Mouse (Mus musculus) cerebellum, postnatal 14 days (tissue): Measurements from ENCODE around the gene Acsbg1.
"Not testable (repeated sequence)": the region's sequence is repeated elsewhere in the genome, so short reads cannot be mapped to it uniquely, and the experiment has no call there.

Source experiments
- DNase-seq, 2 experiments: peaks; one replicate each; pipeline ENCODE4 v3.0.0; 2021; ENCODE audit warnings: mixed read lengths in 2 of 2

The Acsbg1 gene

GRCm38 (mm10) chr9:54604886-54605285 lies 56.8 kb downstream of the Acsbg1 start:
- peak; percentile 72 to 90 for DNase-seq

GRCm38 (mm10) chr9:54604131-54604654 lies 57.5 kb downstream of the Acsbg1 start:
- no peak for DNase-seq

GRCm38 (mm10) chr9:54602916-54603315 lies 58.8 kb downstream of the Acsbg1 start:
- no peak for DNase-seq

GRCm38 (mm10) chr9:54602386-54602785 lies 59.3 kb downstream of the Acsbg1 start:
- DNase-seq, result no peak

GRCm38 (mm10) chr9:54596752-54597465 lies 64.8 kb downstream of the Acsbg1 start:
- no peak for DNase-seq

- DNase-seq, result not testable (repeated sequence)
Measured at GRCm38 (mm10) chr9:54593652-54594051, 68.0 kb downstream of the Acsbg1 start.

GRCm38 (mm10) chr9:54587863-54588262 lies 73.8 kb downstream of the Acsbg1 start:
- DNase-seq, result no peak

GRCm38 (mm10) chr9:54586199-54587061 lies 75.2 kb downstream of the Acsbg1 start, which contains the start of gene Idh3a:
Gene Idh3a, plus strand, starts transcription at chr9:54586334.
- DNase-seq, result peak; percentile 99

- DNase-seq, result no peak
Measured at GRCm38 (mm10) chr9:54585839-54586198, 75.9 kb downstream of the Acsbg1 start.

- DNase-seq, result not testable (repeated sequence)
Measured at GRCm38 (mm10) chr9:54584127-54584526, 77.5 kb downstream of the Acsbg1 start.

GRCm38 (mm10) chr9:54583712-54584111 lies 78.0 kb downstream of the Acsbg1 start:
- DNase-seq, result no peak

- no peak for DNase-seq
Measured at GRCm38 (mm10) chr9:54571130-54571839, 90.4 kb downstream of the Acsbg1 start.

GRCm38 (mm10) chr9:54568732-54569131 lies 92.9 kb downstream of the Acsbg1 start:
- DNase-seq, result no peak

GRCm38 (mm10) chr9:54566958-54567357 lies 94.7 kb downstream of the Acsbg1 start:
- no peak for DNase-seq

GRCm38 (mm10) chr9:54560831-54561601 lies 100.7 kb downstream of the Acsbg1 start:
- DNase-seq, result no peak

GRCm38 (mm10) chr9:54559771-54560471 lies 101.7 kb downstream of the Acsbg1 start, which contains the start of gene Cib2:
Gene Cib2, minus strand, starts transcription at chr9:54560218.
- DNase-seq, result peak; percentile 82 to 84

- DNase-seq, result no peak
Measured at GRCm38 (mm10) chr9:54558731-54559130, 102.9 kb downstream of the Acsbg1 start.

GRCm38 (mm10) chr9:54555044-54555443 lies 106.6 kb downstream of the Acsbg1 start:
- DNase-seq, result no peak
